Comparison of ENCODE assay signal across 8 mouse cellular contexts in the genomic region with DNA sequence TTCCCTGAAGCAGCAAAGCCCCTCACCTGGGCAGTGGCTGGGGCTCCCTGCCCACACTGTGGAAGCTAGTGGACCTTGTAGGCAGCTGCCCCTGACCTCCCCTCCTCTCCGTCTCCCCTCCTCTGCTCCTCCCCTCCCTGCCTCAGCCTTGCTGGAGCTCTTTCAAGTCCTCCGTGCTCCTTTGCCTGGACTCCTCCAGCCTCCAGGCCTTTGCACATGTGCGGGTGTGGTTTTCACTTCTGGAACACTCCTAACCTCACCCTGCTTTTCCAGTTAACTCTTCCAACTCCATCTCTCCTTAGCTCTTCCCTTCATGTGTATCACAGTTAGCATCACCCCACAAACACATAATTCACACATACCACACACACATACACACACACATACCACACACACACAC.
DNase-seq lines count a peak whose midpoint lies in the region; ATAC-seq and TF ChIP-seq lines count a peak whose summit lies in the region.

No protein-coding gene starts in this region.

- DNase-seq in layer of hippocampus, adult 2 months (ENCODE audit: low spot score in 2 of 2) = no peak
- DNase-seq in layer of hippocampus, postnatal 36 days = no peak
- no peak for DNase-seq in forebrain, embryonic 11.5 days (ENCODE audit: low spot score)
- DNase-seq in lung, postnatal 10 days = peak; percentile 61
- no peak for DNase-seq in layer of hippocampus, postnatal 10 days (ENCODE audit: low spot score in 2 of 2)
- DNase-seq in retina, embryonic 14.5 days (ENCODE audit: low spot score) = no peak

- H3K9ac ChIP-seq in forebrain, embryonic 11.5 days (ENCODE audit: low read length) = no peak overlapping the region
- no peak overlapping the region for H3K9ac ChIP-seq in hindbrain, embryonic 12.5 days

- no peak for ATAC-seq in forebrain, embryonic 11.5 days (replicated peaks; ENCODE audit: low FRiP score)
- no peak for ATAC-seq in hindbrain, embryonic 12.5 days (ENCODE audit: low FRiP score)
- ATAC-seq in activated CD4-positive, CD25-positive, alpha-beta regulatory T cell, adult 4 months = no peak

- no peak for TF ChIP-seq CTCF in layer of hippocampus, adult 2 months (conservative IDR thresholded peaks at IDR 0.05)

- H3K4me1 ChIP-seq in forebrain, embryonic 11.5 days (replicated peaks; ENCODE audit: control insufficient read depth, insufficient read depth, low read length) = peaks cover 56% of the 10 kb centered on the region
- H3K4me1 ChIP-seq in hindbrain, embryonic 12.5 days = peaks cover 76% of the 10 kb centered on the region

- no peaks in the 10 kb centered on the region for H3K9me3 ChIP-seq in forebrain, embryonic 11.5 days (ENCODE audit: control insufficient read depth, low read length)
- no peaks in the 10 kb centered on the region for H3K9me3 ChIP-seq in hindbrain, embryonic 12.5 days (replicated peaks)

- H3K4me2 ChIP-seq in forebrain, embryonic 11.5 days (ENCODE audit: low read depth, low read length, severe bottlenecking) = no peak overlapping the region
- H3K4me2 ChIP-seq in hindbrain, embryonic 12.5 days (replicated peaks) = no peak overlapping the region

- H3K36me3 ChIP-seq in forebrain, embryonic 11.5 days (ENCODE audit: control insufficient read depth, insufficient read depth, low read length) = no peaks in the 10 kb centered on the region
- no peaks in the 10 kb centered on the region for H3K36me3 ChIP-seq in hindbrain, embryonic 12.5 days

- H3K27me3 ChIP-seq in forebrain, embryonic 11.5 days (ENCODE audit: control insufficient read depth, insufficient read depth, low read length) = no peaks in the 10 kb centered on the region
- no peaks in the 10 kb centered on the region for H3K27me3 ChIP-seq in hindbrain, embryonic 12.5 days

- 20% methylated on average over 3 of the region's 3 CpGs for whole genome bisulfite sequencing in forebrain, embryonic 11.5 days
- 13% methylated on average over 3 of the region's 3 CpGs for WGBS in hindbrain, embryonic 12.5 days

- peak overlapping the region; percentile 100 for H3K27ac ChIP-seq in layer of hippocampus, adult 2 months
- peak overlapping the region; percentile 25; the same call in 1 of the 2 replicates for H3K27ac ChIP-seq in forebrain, embryonic 11.5 days (ENCODE audit: low read depth, low read length)
- H3K27ac ChIP-seq in hindbrain, embryonic 12.5 days = peak overlapping the region; percentile 99

- no peak overlapping the region for H3K4me3 ChIP-seq in layer of hippocampus, adult 2 months
- no peak overlapping the region for H3K4me3 ChIP-seq in forebrain, embryonic 11.5 days (ENCODE audit: low read depth, low read length)
- no peak overlapping the region for H3K4me3 ChIP-seq in hindbrain, embryonic 12.5 days

Comparison
In these comparisons a context has a peak if more than half of its experiments do, and no peak if none do; other contexts are left out.
1. H3K27ac ChIP-seq: peak in every context shown above with its lines; median percentile 100 in layer of hippocampus, adult 2 months; 99 in hindbrain, embryonic 12.5 days; 25 in forebrain, embryonic 11.5 days.